Mouse (Mus musculus) forebrain, embryonic 11.5 days (tissue): Measurements from ENCODE around the gene Ndufa13. TPM values are rescaled to one million over a fixed set of nuclear protein-coding genes. Genes with fewer than 3 reads are reported as not detected.

Experiments
- ATAC-seq: fragments of 200-750 bp; cut with Nextera tagmentation; replicated peaks from 2 replicates; pipeline ENCODE4 v1.8.0; 2017; ENCODE audit warnings: moderate TSS enrichment; ENCODE audit not compliant: low FRiP score
- DNase-seq: peaks from one replicate; pipeline ENCODE4 v3.0.0-alpha.2; 2017; ENCODE audit warnings: low spot score
- H3K27ac ChIP-seq: fragments of 300-500 bp; sonication (generic); 2 replicates; pipeline ENCODE4 v1.5.1; 2014; ENCODE audit warnings: low read depth, low read length
- H3K27me3 ChIP-seq: fragments of 300-500 bp; sonication (generic); 2 replicates; pipeline ENCODE4 v1.6.1; 2014; ENCODE audit warnings: mild to moderate bottlenecking, low read length, mixed read lengths; ENCODE audit not compliant: control insufficient read depth, insufficient read depth
- H3K36me3 ChIP-seq: fragments of 300-500 bp; sonication (generic); 2 replicates; pipeline ENCODE4 v1.6.1; 2014; ENCODE audit warnings: mild to moderate bottlenecking, low read length, moderate library complexity, mixed read lengths; ENCODE audit not compliant: control insufficient read depth, insufficient read depth
- H3K4me1 ChIP-seq: fragments of 300-500 bp; sonication (generic); replicated peaks from 2 replicates; pipeline ENCODE4 v1.6.1; 2014; ENCODE audit warnings: low read length, mixed read lengths; ENCODE audit not compliant: control insufficient read depth, insufficient read depth
- H3K4me2 ChIP-seq: fragments of 300-500 bp; sonication (generic); 2 replicates; pipeline ENCODE4 v1.6.1; 2014; ENCODE audit warnings: low read depth, mild to moderate bottlenecking, low read length, moderate library complexity, mixed read lengths; ENCODE audit not compliant: severe bottlenecking
- H3K4me3 ChIP-seq: fragments of 300-500 bp; sonication (generic); 2 replicates; pipeline ENCODE4 v1.5.1; 2014; ENCODE audit warnings: low read depth, low read length
- H3K9ac ChIP-seq: fragments of 300-500 bp; sonication (generic); 2 replicates; pipeline ENCODE4 v1.6.1; 2014; ENCODE audit warnings: low read length
- H3K9me3 ChIP-seq: fragments of 300-500 bp; sonication (generic); 2 replicates; pipeline ENCODE4 v1.6.1; 2016; ENCODE audit warnings: low read length, mixed read lengths; ENCODE audit not compliant: control insufficient read depth
- WGBS: fragments of 180-500 bp; shearing (Covaris S2); extraction: QIAGEN DNeasy Blood & Tissue Kit; methylation state at CpG from one replicate; pipeline ENCODE4 v1.1.7; 2014; 5-methylcytosine and 5-hydroxymethylcytosine counted together
- polyA plus RNA-seq: library from polyadenylated mRNA; unstranded; fragments of >200 nt; fragmentation: Nextera tagmentation; extraction: Ambion mirVana; gene quantifications from 2 replicates; pipeline ENCODE4 v1.2.1, GENCODE M21; 2014

The Ndufa13 gene
- polyA plus RNA-seq, 1 experiment from 2014 or later, result 153 TPM

DNA sequence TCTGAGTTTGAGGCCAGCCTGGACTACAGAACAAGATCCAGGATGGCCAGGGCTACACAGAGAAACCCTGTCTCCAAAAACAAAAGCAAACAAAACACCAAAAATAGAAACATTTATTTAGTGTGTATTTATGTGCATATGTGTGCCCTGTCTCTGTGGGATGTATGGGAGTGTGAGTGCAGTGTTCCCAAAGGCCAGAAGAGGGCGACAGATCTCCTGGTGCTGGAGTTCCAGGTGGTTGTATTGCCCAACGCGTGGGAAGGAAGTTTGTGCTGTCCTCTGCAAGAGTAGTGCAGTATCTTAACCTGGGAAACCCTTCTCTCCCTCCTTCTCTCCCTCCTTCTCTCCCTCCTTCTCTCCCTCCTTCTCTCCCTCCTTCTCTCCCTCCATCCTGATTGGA, 52.5 kb downstream of the Ndufa13 start:
- Histone ChIP-seq H3K27me3 (no peaks in the 10 kb centered on the region), H3K4me3 (no peak overlapping the region), H3K9me3 (no peaks in the 10 kb centered on the region), H3K27ac (no peak overlapping the region), H3K9ac (no peak overlapping the region), H3K36me3 (no peaks in the 10 kb centered on the region), H3K4me2 (no peak overlapping the region), H3K4me1 (no peaks in the 10 kb centered on the region)
- no peak for DNase-seq
- WGBS, result 42% methylated on average over 3 of the region's 3 CpGs
- ATAC-seq, result no peak

- no peak for ATAC-seq
- H3K27ac ChIP-seq, result no peak overlapping the region
- H3K9me3 ChIP-seq, result no peaks in the 10 kb centered on the region
- no peak overlapping the region for H3K9ac ChIP-seq
- no peak overlapping the region for H3K4me3 ChIP-seq
- no peak for DNase-seq
- no peaks in the 10 kb centered on the region for H3K27me3 ChIP-seq
- no peaks in the 10 kb centered on the region for H3K36me3 ChIP-seq
- 95% methylated on average over 8 of the region's 8 CpGs for WGBS
- no peaks in the 10 kb centered on the region for H3K4me1 ChIP-seq
- no peak overlapping the region for H3K4me2 ChIP-seq
Measured at GRCm38 (mm10) chr8:69848951-69849350, 53.4 kb downstream of the Ndufa13 start.

DNA sequence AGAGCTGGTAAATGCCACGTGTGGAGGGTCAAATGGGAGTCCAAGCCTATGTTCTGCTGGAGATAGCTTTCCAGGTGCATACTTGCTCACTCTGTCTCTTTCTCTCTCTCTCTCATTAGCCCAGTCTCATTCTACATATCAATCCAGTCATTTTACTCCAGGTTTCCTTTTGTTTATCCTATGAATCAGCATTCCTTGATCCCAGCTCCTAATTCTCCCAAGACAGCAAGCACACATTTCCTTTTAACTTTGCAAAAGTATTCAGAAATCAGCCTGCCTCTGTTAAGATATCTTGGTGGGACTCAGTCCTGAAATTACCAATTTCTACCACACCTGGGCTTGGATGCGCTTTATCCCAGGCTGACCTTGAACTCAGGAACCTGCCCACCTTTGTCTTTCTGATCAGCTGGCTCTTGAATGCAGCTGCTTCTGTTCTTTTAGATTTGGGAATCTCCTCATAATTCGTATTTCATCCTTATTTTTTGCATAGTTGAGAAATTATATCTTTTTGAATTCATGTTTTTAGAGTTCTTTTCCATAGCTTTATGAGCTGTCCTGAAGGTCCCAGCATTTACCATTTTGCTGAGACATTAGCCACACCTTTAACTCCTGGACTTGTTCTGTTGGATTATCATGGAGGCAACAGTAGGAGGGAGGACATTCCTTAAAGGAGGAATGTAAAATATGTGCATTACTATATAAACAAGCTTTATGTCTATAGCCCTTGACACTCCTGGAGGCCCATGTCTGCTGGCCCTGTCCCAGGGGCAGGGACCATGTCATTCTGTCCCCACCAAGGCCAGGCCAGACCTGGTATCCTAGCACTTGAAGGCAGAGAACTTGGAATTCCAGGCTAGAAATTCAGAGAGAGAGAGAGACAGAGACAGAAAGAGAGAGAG, 54.9 kb downstream of the Ndufa13 start:
- no peak overlapping the region for H3K9ac ChIP-seq
- H3K27ac ChIP-seq, result no peak overlapping the region
- no peak overlapping the region for H3K4me2 ChIP-seq
- DNase-seq (no peak), ATAC-seq (no peak)
- no peak overlapping the region for H3K4me3 ChIP-seq
- H3K4me1 ChIP-seq, result no peaks in the 10 kb centered on the region
- H3K9me3 ChIP-seq, result no peaks in the 10 kb centered on the region
- no peaks in the 10 kb centered on the region for H3K27me3 ChIP-seq
- WGBS, result 84% methylated on average over 3 of the region's 3 CpGs
- H3K36me3 ChIP-seq, result no peaks in the 10 kb centered on the region

Other genes starting within 250 kb of the Ndufa13 start
- 2.8 and 3.0 TPM in 2 replicates for gene Zfp964, start 248.1 kb downstream of the Ndufa13 start, polyA plus RNA-seq
- 31.6 and 37.8 TPM in 2 replicates for gene Zfp869, start 191.8 kb downstream of the Ndufa13 start, polyA plus RNA-seq
- gene Zfp963, start 152.6 kb downstream of the Ndufa13 start, polyA plus RNA-seq, result 5.8 and 8.2 TPM in 2 replicates
- 0.68 and 0.91 TPM in 2 replicates for gene Gm20422, start 127.7 kb downstream of the Ndufa13 start, polyA plus RNA-seq
- 53.6 and 58.4 TPM in 2 replicates for gene Atp13a1, start 111.4 kb downstream of the Ndufa13 start, polyA plus RNA-seq
- gene Zfp866, start 111.4 kb downstream of the Ndufa13 start, polyA plus RNA-seq, result 45.0 and 45.8 TPM in 2 replicates
- 9.9 and 11.0 TPM in 2 replicates for gene Gmip, start 93.9 kb downstream of the Ndufa13 start, polyA plus RNA-seq
- 1.1 and 1.3 TPM in 2 replicates for gene Lpar2, start 80.1 kb downstream of the Ndufa13 start, polyA plus RNA-seq
- gene Pbx4, start 70.1 kb downstream of the Ndufa13 start, polyA plus RNA-seq, result 48.7 and 50.3 TPM in 2 replicates
- gene Cilp2, start 14.9 kb downstream of the Ndufa13 start, polyA plus RNA-seq, result 0.20 and 0.35 TPM in 2 replicates
- gene Tssk6, start 374 bp downstream of the Ndufa13 start, polyA plus RNA-seq, result 5.2 and 6.0 TPM in 2 replicates
- 4.0 and 4.4 TPM in 2 replicates for gene Yjefn3, start 154 bp upstream of the Ndufa13 start, polyA plus RNA-seq
- 81.7 and 88.6 TPM in 2 replicates for gene Gatad2a, start 93.8 kb upstream of the Ndufa13 start, polyA plus RNA-seq
- gene Mau2, start 140.2 kb upstream of the Ndufa13 start, polyA plus RNA-seq, result 53.8 and 56.4 TPM in 2 replicates
- gene Sugp1, start 140.3 kb upstream of the Ndufa13 start, polyA plus RNA-seq, result 44.6 and 45.4 TPM in 2 replicates
- 0.76 and 1.3 TPM in 2 replicates for gene Tm6sf2, start 170.4 kb upstream of the Ndufa13 start, polyA plus RNA-seq
- 0.05 TPM in 1 of 2 replicates, not detected in the other for gene Hapln4, start 180.9 kb upstream of the Ndufa13 start, polyA plus RNA-seq
- 51.5 and 60.4 TPM in 2 replicates for gene Ncan, start 218.3 kb upstream of the Ndufa13 start, polyA plus RNA-seq
- 20.7 and 23.9 TPM in 2 replicates for gene Nr2c2ap, start 228.8 kb upstream of the Ndufa13 start, polyA plus RNA-seq
- gene Rfxank, start 236.6 kb upstream of the Ndufa13 start, polyA plus RNA-seq, result 15.2 and 17.6 TPM in 2 replicates
- 40.5 and 41.9 TPM in 2 replicates for gene Borcs8, start 236.9 kb upstream of the Ndufa13 start, polyA plus RNA-seq
- 0.67 and 1.1 TPM in 2 replicates for gene Mef2b, start 237.2 kb upstream of the Ndufa13 start, polyA plus RNA-seq